Mouse (Mus musculus) liver, embryonic 11.5 days (tissue): ENCODE results near the gene Pfas. TPM values are rescaled to one million over a fixed set of nuclear protein-coding genes. Genes with fewer than 3 reads are reported as not detected.

ENCODE experiments used
- ATAC-seq: fragments of 200-750 bp; cut with Nextera tagmentation; replicated peaks from 2 replicates; pipeline ENCODE4 v1.8.0; 2017; ENCODE audit warnings: moderate number of reproducible peaks, mild to moderate bottlenecking, moderate TSS enrichment, moderate library complexity; ENCODE audit not compliant: low FRiP score
- DNase-seq: peaks from one replicate; pipeline ENCODE4 v3.0.0-alpha.2; 2017; ENCODE audit warnings: low spot score
- H3K27ac ChIP-seq: fragments of 300-500 bp; sonication (generic); 2 replicates; pipeline ENCODE4 v1.5.1; 2014; ENCODE audit warnings: mild to moderate bottlenecking, low read depth, low read length, control low read depth
- H3K27me3 ChIP-seq: fragments of 300-500 bp; sonication (generic); replicated peaks from 2 replicates; pipeline ENCODE4 v1.6.1; 2014; ENCODE audit warnings: low read length, mixed read lengths; ENCODE audit not compliant: control insufficient read depth, insufficient read depth
- H3K36me3 ChIP-seq: fragments of 300-500 bp; sonication (generic); 2 replicates; pipeline ENCODE4 v1.6.1; 2014; ENCODE audit warnings: mild to moderate bottlenecking, low read length, moderate library complexity, mixed read lengths; ENCODE audit not compliant: control insufficient read depth, insufficient read depth
- H3K4me1 ChIP-seq: fragments of 300-500 bp; sonication (generic); replicated peaks from 2 replicates; pipeline ENCODE4 v1.6.1; 2014; ENCODE audit warnings: low read length, mixed read lengths; ENCODE audit not compliant: control insufficient read depth, insufficient read depth
- H3K4me2 ChIP-seq: fragments of 300-500 bp; sonication (generic); 2 replicates; pipeline ENCODE4 v1.6.1; 2014; ENCODE audit warnings: mild to moderate bottlenecking, control low read depth, moderate library complexity
- H3K4me3 ChIP-seq: fragments of 300-500 bp; sonication (generic); 2 replicates; pipeline ENCODE4 v1.5.1; 2014; ENCODE audit warnings: low read depth, low read length, control low read depth
- H3K9ac ChIP-seq: fragments of 300-500 bp; sonication (generic); 2 replicates; pipeline ENCODE4 v1.6.1; 2014; ENCODE audit warnings: low read depth, low read length, control low read depth
- H3K9me3 ChIP-seq: fragments of 300-500 bp; sonication (generic); 2 replicates; pipeline ENCODE4 v1.6.1; 2016; ENCODE audit warnings: low read length, inconsistent platforms, mixed read lengths; ENCODE audit not compliant: control insufficient read depth
- WGBS: fragments of 180-500 bp; shearing (Covaris S2); extraction: QIAGEN DNeasy Blood & Tissue Kit; methylation state at CpG from one replicate; pipeline ENCODE4 v1.1.7; 2014; 5-methylcytosine and 5-hydroxymethylcytosine counted together
- polyA plus RNA-seq: library from polyadenylated mRNA; unstranded; fragments of >200 nt; fragmentation: Nextera tagmentation; extraction: Ambion mirVana; gene quantifications from 2 replicates; pipeline ENCODE4 v1.2.1, GENCODE M21; 2014

The Pfas gene
- polyA plus RNA-seq, 1 experiment from 2014 or later: 64.9 TPM

GRCm38 (mm10) chr11:69045531-69046394 is 37.5 kb upstream of the Pfas start, which contains the start of gene Aurkb:
TSS of gene Aurkb (plus strand) at chr11:69045647.
- Histone ChIP-seq H3K36me3 (peaks cover 22% of the 10 kb centered on the region), H3K9me3 (no peaks in the 10 kb centered on the region)
- under 1% methylated on average over 54 of the region's 54 CpGs for WGBS

GRCm38 (mm10) chr11:69038173-69038572 is 29.9 kb upstream of the Pfas start:
- Histone ChIP-seq H3K36me3 (peaks cover 21% of the 10 kb centered on the region), H3K4me3 (peak overlapping the region; percentile 24), H3K9ac (no peak overlapping the region), H3K9me3 (no peaks in the 10 kb centered on the region), H3K4me1 (peaks cover 25% of the 10 kb centered on the region), H3K27me3 (no peaks in the 10 kb centered on the region), H3K4me2 (peak overlapping the region; percentile 98), H3K27ac (no peak overlapping the region)
- 71% methylated on average over 5 of the region's 5 CpGs for WGBS
- ATAC-seq: no peak
- no peak for DNase-seq

More at GRCm38 (mm10) chr11:69045531-69046394, 37.5 kb upstream of the Pfas start, which contains the start of gene Aurkb:
- H3K27me3 ChIP-seq: no peaks in the 10 kb centered on the region
- peak within 1 kb of the TSS; percentile 95 for H3K27ac ChIP-seq
- DNase-seq (peak; percentile 87), ATAC-seq (peak; percentile 82)
- H3K9ac ChIP-seq: peak within 1 kb of the TSS; percentile 97
- peak within 1 kb of the TSS; percentile 94 for H3K4me3 ChIP-seq
- H3K4me2 ChIP-seq: peak within 1 kb of the TSS; percentile 97
- H3K4me1 ChIP-seq: peaks cover 18% of the 10 kb centered on the region

- DNase-seq: peak; percentile 90
- Histone ChIP-seq H3K9ac (peak overlapping the region; percentile 67), H3K27me3 (no peaks in the 10 kb centered on the region), H3K4me3 (peak overlapping the region; percentile 63), H3K4me2 (peak overlapping the region; percentile 98), H3K36me3 (peaks cover 21% of the 10 kb centered on the region), H3K9me3 (no peaks in the 10 kb centered on the region), H3K4me1 (peaks cover 25% of the 10 kb centered on the region), H3K27ac (peak overlapping the region; percentile 11; the same call in 1 of the 2 replicates)
- under 1% methylated on average over 34 of the region's 34 CpGs for WGBS
- peak; percentile 56 for ATAC-seq
These were observed 29.2 kb upstream of the Pfas start for GRCm38 (mm10) chr11:69037231-69038061.

GRCm38 (mm10) chr11:69036486-69037230 is 28.4 kb upstream of the Pfas start:
- H3K36me3 ChIP-seq: peaks cover 23% of the 10 kb centered on the region
- no peaks in the 10 kb centered on the region for H3K9me3 ChIP-seq
- ATAC-seq: 0 out of 2 replicates have a peak, but pooled peaks have one; percentile 18
- 10% methylated on average over 20 of the region's 20 CpGs for WGBS
- H3K9ac ChIP-seq: peak overlapping the region; percentile 67
- H3K4me3 ChIP-seq: peak overlapping the region; percentile 63
- H3K4me1 ChIP-seq: peaks cover 25% of the 10 kb centered on the region
- H3K4me2 ChIP-seq: peak overlapping the region; percentile 98
- H3K27ac ChIP-seq: peak overlapping the region; percentile 22
- DNase-seq: peak; percentile 87
- no peaks in the 10 kb centered on the region for H3K27me3 ChIP-seq

- H3K27ac ChIP-seq: peak overlapping the region; percentile 53; the same call in 1 of the 2 replicates
- H3K4me1 ChIP-seq: peaks cover 25% of the 10 kb centered on the region
- ATAC-seq (0 out of 2 replicates have a peak, but pooled peaks have one; percentile 30), DNase-seq (peak; percentile 77)
- H3K4me2 ChIP-seq: peak overlapping the region; percentile 98
- no peaks in the 10 kb centered on the region for H3K27me3 ChIP-seq
- peak overlapping the region; percentile 63 for H3K4me3 ChIP-seq
- H3K36me3 ChIP-seq: peaks cover 26% of the 10 kb centered on the region
- 6% methylated on average over 8 of the region's 8 CpGs for WGBS
- H3K9ac ChIP-seq: peak overlapping the region; percentile 36
- no peaks in the 10 kb centered on the region for H3K9me3 ChIP-seq
These were observed 27.6 kb upstream of the Pfas start for GRCm38 (mm10) chr11:69035849-69036248.

- DNase-seq (no peak), ATAC-seq (no peak)
- H3K36me3 ChIP-seq: peaks cover 31% of the 10 kb centered on the region
- H3K27ac ChIP-seq: peak overlapping the region; percentile 53; the same call in 1 of the 2 replicates
- 77% methylated on average over 9 of the region's 9 CpGs for WGBS
- H3K9ac ChIP-seq: 0 out of 2 replicates have a peak overlapping the region, but pooled peaks have one; percentile 18
- peaks cover 25% of the 10 kb centered on the region for H3K4me1 ChIP-seq
- H3K9me3 ChIP-seq: no peaks in the 10 kb centered on the region
- H3K4me3 ChIP-seq: peak overlapping the region; percentile 63; the same call in 1 of the 2 replicates
- peak overlapping the region; percentile 98 for H3K4me2 ChIP-seq
- no peaks in the 10 kb centered on the region for H3K27me3 ChIP-seq
These were observed 27.2 kb upstream of the Pfas start for GRCm38 (mm10) chr11:69035411-69035810.

GRCm38 (mm10) chr11:69034585-69034984 is 26.3 kb upstream of the Pfas start:
- Histone ChIP-seq H3K4me1 (peaks cover 24% of the 10 kb centered on the region), H3K27ac (no peak overlapping the region), H3K9me3 (no peaks in the 10 kb centered on the region), H3K27me3 (no peaks in the 10 kb centered on the region), H3K36me3 (peaks cover 37% of the 10 kb centered on the region), H3K4me3 (no peak overlapping the region), H3K9ac (no peak overlapping the region), H3K4me2 (no peak overlapping the region)
- 89% methylated on average over 3 of the region's 3 CpGs for WGBS
- ATAC-seq: no peak
- no peak for DNase-seq

- Histone ChIP-seq H3K4me3 (no peak overlapping the region), H3K4me2 (no peak overlapping the region), H3K27ac (no peak overlapping the region), H3K27me3 (no peaks in the 10 kb centered on the region), H3K36me3 (peaks cover 47% of the 10 kb centered on the region), H3K9me3 (no peaks in the 10 kb centered on the region), H3K9ac (no peak overlapping the region), H3K4me1 (peaks cover 14% of the 10 kb centered on the region)
- no peak for DNase-seq
- 69% methylated on average over 9 of the region's 9 CpGs for WGBS
- ATAC-seq: no peak
These were observed 25.3 kb upstream of the Pfas start for GRCm38 (mm10) chr11:69033552-69033951.
